Mouse (Mus musculus) bone marrow, adult 2 months (tissue): ENCODE measurements around the gene H2-DMb1.

Experiments used
- CTCF ChIP-seq: fragments of 200-500 bp; IDR thresholded peaks from 2 replicates; pipeline ENCODE4 v1.5.1; 2011; ENCODE audit warnings: low read length, control low read depth; ENCODE audit not compliant: control insufficient read depth, insufficient read depth
- POLR2A ChIP-seq: fragments of 200-500 bp; IDR thresholded peaks from 2 replicates; pipeline ENCODE4 v1.6.1; 2011; ENCODE audit warnings: low read depth, mild to moderate bottlenecking, control low read depth, low read length, borderline replicate concordance; ENCODE audit not compliant: control insufficient read depth

DNA sequence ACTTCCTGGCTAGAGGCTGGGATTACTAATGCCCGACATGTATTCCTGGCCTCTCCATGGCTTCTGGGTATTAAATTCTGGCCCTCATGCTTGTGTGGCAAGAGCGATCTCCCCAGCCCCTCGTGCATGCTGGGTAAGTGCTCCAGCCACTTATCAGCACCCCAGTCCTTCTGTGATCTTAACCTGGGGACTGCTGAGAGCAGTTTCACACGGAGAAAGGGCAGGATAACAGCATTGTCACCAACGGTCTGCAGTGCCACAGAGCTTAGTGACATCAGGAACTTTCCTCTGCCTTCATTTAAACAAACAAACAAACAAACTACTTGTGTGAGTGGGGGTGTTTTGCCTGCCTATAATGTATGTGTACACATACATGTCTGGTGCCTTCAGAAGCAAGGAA, 12.6 kb upstream of the H2-DMb1 start:
- no peak for TF ChIP-seq CTCF
- no peak for TF ChIP-seq POLR2A
